Mouse (Mus musculus): ENCODE data around the gene Mbd6.

DNA sequence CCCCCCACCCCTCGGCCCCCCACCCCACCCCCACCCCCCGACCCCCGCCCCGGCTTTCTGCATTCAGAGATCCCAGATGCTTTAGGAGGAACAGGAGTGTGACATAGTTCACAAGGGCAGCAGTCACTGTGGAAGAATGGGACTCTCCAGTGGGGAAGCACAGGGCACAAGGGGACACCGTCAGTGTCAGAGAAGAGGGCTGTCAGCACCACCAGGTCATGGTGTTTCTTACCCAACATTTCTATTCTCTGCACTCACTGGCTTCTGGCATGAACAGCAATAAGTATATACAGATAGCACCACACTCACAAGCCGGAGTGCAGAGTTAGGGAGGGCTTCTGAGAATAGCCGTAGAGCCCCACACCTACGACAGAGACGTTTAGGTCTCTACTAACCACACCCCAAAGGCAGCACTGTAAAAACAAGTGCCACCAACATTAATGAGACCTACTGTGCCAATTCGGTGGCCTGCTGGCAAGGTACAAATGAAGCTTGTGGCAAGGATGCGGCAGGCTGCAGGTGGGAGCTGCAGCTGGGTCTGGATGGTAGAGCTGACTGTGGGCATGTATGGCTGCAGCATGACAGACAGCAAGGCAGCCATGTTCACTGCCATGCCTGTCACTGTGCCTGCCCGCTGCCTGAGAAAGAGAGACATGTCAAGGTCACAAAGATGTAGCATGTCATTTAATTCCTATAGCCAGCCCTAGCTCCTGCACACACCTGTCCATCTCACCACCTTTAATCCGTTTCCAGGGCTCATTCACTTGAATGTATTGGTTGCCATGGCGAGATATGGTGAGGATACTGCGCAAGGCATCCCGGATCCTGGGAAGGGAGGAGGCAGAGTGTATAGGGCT, 8.4 kb upstream of the Mbd6 start:
- TF ChIP-seq CTCF (IDR thresholded peaks at IDR 0.05; ENCODE audit: extremely low read depth, insufficient read depth, low read length) (no peak), POLR2A (IDR thresholded peaks at IDR 0.05; ENCODE audit: extremely low read depth, insufficient read depth, low read length) (no peak)

Measured in cortical plate, adult 2 months (tissue).